Comparison of ENCODE assay signal across 9 mouse cellular contexts in the genomic region with DNA sequence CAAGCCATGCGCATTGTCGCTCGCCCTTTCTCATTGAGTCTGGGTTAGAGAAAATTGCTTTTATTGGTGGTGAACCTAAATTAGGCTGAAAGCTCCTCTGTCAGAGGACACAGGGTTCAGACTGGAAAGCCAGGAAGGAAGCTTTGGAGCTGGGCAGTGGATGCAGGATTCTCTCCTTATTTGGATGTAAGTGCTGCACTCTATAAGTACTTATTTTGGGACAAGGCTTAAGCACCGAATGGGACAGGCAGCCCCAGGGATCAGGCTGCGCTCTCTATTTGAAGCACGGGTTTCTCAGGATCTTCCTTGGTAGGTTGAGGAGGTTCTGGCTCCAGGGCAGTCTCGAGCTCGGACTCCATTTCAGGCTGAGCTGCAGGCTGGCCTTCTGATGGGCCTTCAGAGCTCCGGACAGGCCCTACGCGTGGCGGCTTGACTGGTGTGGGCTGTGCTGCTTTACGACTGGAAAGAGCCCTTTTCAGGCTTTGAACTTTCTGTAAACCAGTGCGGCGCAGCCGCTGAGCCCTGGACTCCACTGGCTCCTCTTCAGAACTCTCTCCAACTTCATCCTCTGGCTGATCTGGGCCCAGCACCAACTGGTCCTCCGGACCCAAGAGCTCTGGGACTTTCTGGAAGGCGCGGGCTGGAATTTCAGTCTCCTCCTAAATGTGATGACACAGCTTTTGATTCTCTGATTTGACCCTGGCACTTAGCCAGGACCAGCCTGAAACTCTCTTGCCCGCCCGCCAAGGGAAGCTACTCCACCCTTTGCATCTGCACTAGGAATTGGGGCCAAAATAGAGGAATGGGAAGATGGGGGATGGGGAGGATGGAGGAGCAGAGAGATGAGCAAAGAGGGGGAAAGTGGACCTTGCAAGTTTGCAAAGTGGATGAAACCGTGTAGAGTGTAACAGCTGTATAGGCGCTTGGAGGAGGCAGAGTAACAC. TPM values are rescaled to one million over a fixed set of nuclear protein-coding genes. Genes with fewer than 3 reads are reported as not detected.
DNase-seq lines count a peak whose midpoint lies in the region; ATAC-seq and TF ChIP-seq lines count a peak whose summit lies in the region.
"Had no signal": no experiment of that assay in that cellular context is flagged by ENCODE, and none has a peak within 500 bp of the region (broad histone marks: within the 10 kb centered on the region; RNA-seq: fewer than 3 reads in every experiment).

No protein-coding gene starts in this region.

- WGBS in liver, adult 2 months, result 69% methylated on average over 23 of the region's 23 CpGs
- WGBS in embryonic facial prominence, embryonic 11.5 days, result 69% methylated on average over 23 of the region's 23 CpGs
- 51% methylated on average over 23 of the region's 23 CpGs for WGBS in heart, embryonic 11.5 days (ENCODE audit: insufficient replicate concordance)
- 53% methylated on average over 23 of the region's 23 CpGs for WGBS in stomach, embryonic 16.5 days

- H3K27me3 ChIP-seq in liver, adult 2 months (ENCODE audit: control insufficient read depth, insufficient read depth, low read length), result peaks cover 7% of the 10 kb centered on the region
- peaks cover 4% of the 10 kb centered on the region; the same call in 1 of the 2 replicates for H3K27me3 ChIP-seq in embryonic facial prominence, embryonic 11.5 days (ENCODE audit: control insufficient read depth, insufficient read depth, low read length)
- H3K27me3 ChIP-seq in heart, embryonic 11.5 days (ENCODE audit: control insufficient read depth, insufficient read depth, low read length), result no peaks in the 10 kb centered on the region
- H3K27me3 ChIP-seq in stomach, embryonic 16.5 days (ENCODE audit: control insufficient read depth, insufficient read depth, low read length), result no peaks in the 10 kb centered on the region

- H3K4me1 ChIP-seq in liver, adult 2 months (ENCODE audit: control insufficient read depth, insufficient read depth, low read length), result peaks cover 2% of the 10 kb centered on the region; the same call in 1 of the 2 replicates
- 0 out of 2 replicates have a peak, but pooled peaks cover 2% of the 10 kb centered on the region for H3K4me1 ChIP-seq in embryonic facial prominence, embryonic 11.5 days (ENCODE audit: control insufficient read depth, insufficient read depth, low read length)
- H3K4me1 ChIP-seq in heart, embryonic 11.5 days (ENCODE audit: control insufficient read depth, insufficient read depth, low read length), result peaks cover 17% of the 10 kb centered on the region
- peaks cover 11% of the 10 kb centered on the region; the same call in 1 of the 2 replicates for H3K4me1 ChIP-seq in stomach, embryonic 16.5 days (ENCODE audit: control insufficient read depth, insufficient read depth, low read length)

- no peak overlapping the region for H3K9ac ChIP-seq in liver, adult 2 months (ENCODE audit: low read depth, low read length)
- no peak overlapping the region for H3K9ac ChIP-seq in embryonic facial prominence, embryonic 11.5 days (replicated peaks; ENCODE audit: low read length)
- H3K9ac ChIP-seq in heart, embryonic 11.5 days (ENCODE audit: low read depth, low read length), result peak overlapping the region; percentile 92
- peak overlapping the region; percentile 89 for H3K9ac ChIP-seq in stomach, embryonic 16.5 days (ENCODE audit: low read length)

- ATAC-seq in embryonic facial prominence, embryonic 11.5 days (replicated peaks; ENCODE audit: insufficient number of reproducible peaks, low FRiP score, low TSS enrichment, low read depth), result no peak
- ATAC-seq in heart, embryonic 11.5 days (replicated peaks; ENCODE audit: insufficient number of reproducible peaks, low FRiP score, low TSS enrichment), result peak; percentile 14; the same call in 1 of the 2 replicates
- ATAC-seq in stomach, embryonic 16.5 days (ENCODE audit: insufficient read depth, low FRiP score), result peak; percentile 5; the same call in 1 of the 2 replicates

- no peak overlapping the region; the same call in 1 of the 2 replicates for H3K4me2 ChIP-seq in embryonic facial prominence, embryonic 11.5 days (ENCODE audit: low read depth, low read length)
- peak overlapping the region; percentile 83 for H3K4me2 ChIP-seq in heart, embryonic 11.5 days
- peak overlapping the region; percentile 80 for H3K4me2 ChIP-seq in stomach, embryonic 16.5 days (ENCODE audit: low read depth, low read length)

- TF ChIP-seq POLR2A in liver, adult 2 months (IDR thresholded peaks at IDR 0.05; ENCODE audit: extremely low read depth, insufficient read depth, low read length), result no peak

- no peak for TF ChIP-seq CTCF in liver, adult 2 months (IDR thresholded peaks at IDR 0.05; ENCODE audit: low read depth, low read length)

- H3K4me3 ChIP-seq in liver, adult 2 months (ENCODE audit: insufficient read depth, low read depth, low read length), result peak overlapping the region; percentile 0; the same call in 1 of the 2 replicates
- H3K4me3 ChIP-seq in embryonic facial prominence, embryonic 11.5 days (ENCODE audit: low read depth, low read length), result peak overlapping the region; percentile 38; the same call in 1 of the 2 replicates
- peak overlapping the region; percentile 49 for H3K4me3 ChIP-seq in heart, embryonic 11.5 days (ENCODE audit: low read depth, low read length)
- peak overlapping the region; percentile 60 for H3K4me3 ChIP-seq in stomach, embryonic 16.5 days (replicated peaks; ENCODE audit: low read length)

- H3K9me3 ChIP-seq in embryonic facial prominence, embryonic 11.5 days (replicated peaks; ENCODE audit: control insufficient read depth, low read length), result no peaks in the 10 kb centered on the region
- H3K9me3 ChIP-seq in heart, embryonic 11.5 days (replicated peaks; ENCODE audit: control insufficient read depth, low read length), result no peaks in the 10 kb centered on the region
- no peaks in the 10 kb centered on the region for H3K9me3 ChIP-seq in stomach, embryonic 16.5 days (replicated peaks; ENCODE audit: control insufficient read depth, low read length)

- H3K27ac ChIP-seq in liver, adult 2 months (replicated peaks; ENCODE audit: insufficient read depth, low read depth, low read length), result no peak overlapping the region
- H3K27ac ChIP-seq in embryonic facial prominence, embryonic 11.5 days (replicated peaks; ENCODE audit: low read depth, low read length), result no peak overlapping the region
- H3K27ac ChIP-seq in heart, embryonic 11.5 days (ENCODE audit: low read depth, low read length), result peak overlapping the region; percentile 82
- peak overlapping the region; percentile 94 for H3K27ac ChIP-seq in stomach, embryonic 16.5 days (ENCODE audit: low read length)

- H3K36me3 ChIP-seq in liver, adult 2 months (ENCODE audit: control insufficient read depth, insufficient read depth, low read length), result no peaks in the 10 kb centered on the region
- no peaks in the 10 kb centered on the region for H3K36me3 ChIP-seq in embryonic facial prominence, embryonic 11.5 days (replicated peaks; ENCODE audit: control insufficient read depth, insufficient read depth, low read depth, low read length)
- no peaks in the 10 kb centered on the region for H3K36me3 ChIP-seq in heart, embryonic 11.5 days (ENCODE audit: control insufficient read depth, insufficient read depth, low read length)
- H3K36me3 ChIP-seq in stomach, embryonic 16.5 days (ENCODE audit: control insufficient read depth, insufficient read depth, low read length), result no peaks in the 10 kb centered on the region

- H3K79me2 ChIP-seq in liver, adult 2 months (ENCODE audit: control insufficient read depth, insufficient read depth, low read length), result no peaks in the 10 kb centered on the region

- no peak for DNase-seq in liver, adult 2 months (ENCODE audit: extremely low read depth, low read depth, low spot score)
- no peak for DNase-seq in liver
- no peak for DNase-seq in embryonic facial prominence, embryonic 11.5 days (ENCODE audit: low spot score)
- DNase-seq in kidney, adult 9 months, result peak; percentile 40
- peak; percentile 51 for DNase-seq in lung, postnatal 14 days
- no peak for DNase-seq in right cerebral cortex, adult 2 months (ENCODE audit: low spot score in 2 of 2)

RNA-seq across cellular contexts. Expression of gene Cavin3, which starts 1.3 kb away (rescaled TPM):
- total RNA-seq in liver, adult 2 months (2014; rRNA removed), result 0.67 and 1.1 TPM in 2 replicates
- 1.3 and 1.4 TPM in 2 replicates for polyA plus RNA-seq in liver, adult 2 months (2012; rRNA removed)
- polyA plus RNA-seq in embryonic facial prominence, embryonic 11.5 days (2014; fragmentation: Nextera tagmentation; extraction: Ambion mirVana), result 23.9 and 25.7 TPM in 2 replicates
- polyA plus RNA-seq in heart, embryonic 11.5 days (2014; fragmentation: Nextera tagmentation; extraction: Ambion mirVana), result 71.2 and 74.7 TPM in 2 replicates
- polyA plus RNA-seq in stomach, embryonic 16.5 days (2015; fragmentation: Nextera tagmentation; extraction: Ambion mirVana), result 118 and 135 TPM in 2 replicates
- total RNA-seq: MEL had no signal

RNA-seq across cellular contexts. Expression of gene Cckbr, which starts 55.3 kb away (rescaled TPM):
- total RNA-seq in liver, adult 2 months (2014; rRNA removed), result not detected in 2 replicates
- not detected in 2 replicates for polyA plus RNA-seq in liver, adult 2 months (2012; rRNA removed)
- 0.10 and 0.15 TPM in 2 replicates for polyA plus RNA-seq in embryonic facial prominence, embryonic 11.5 days (2014; fragmentation: Nextera tagmentation; extraction: Ambion mirVana)
- polyA plus RNA-seq in heart, embryonic 11.5 days (2014; fragmentation: Nextera tagmentation; extraction: Ambion mirVana), result 0.16 TPM in 1 of 2 replicates, not detected in the other
- polyA plus RNA-seq in stomach, embryonic 16.5 days (2015; fragmentation: Nextera tagmentation; extraction: Ambion mirVana), result 1.1 and 1.3 TPM in 2 replicates
- total RNA-seq: MEL had no signal

Comparison
In these comparisons a context has a peak if more than half of its experiments do, and no peak if none do; other contexts are left out.
1. DNase-seq: peak in kidney, adult 9 months (single experiment) and lung, postnatal 14 days (single experiment); none in liver, adult 2 months (single experiment), liver (single experiment), embryonic facial prominence, embryonic 11.5 days (single experiment) and right cerebral cortex, adult 2 months (0 of 2).
2. H3K27ac ChIP-seq: peak in heart, embryonic 11.5 days (single experiment) and stomach, embryonic 16.5 days (single experiment); none in liver, adult 2 months (single experiment) and embryonic facial prominence, embryonic 11.5 days (single experiment).
3. H3K4me3 ChIP-seq: peak in every context shown above with its lines; median percentile 60 in stomach, embryonic 16.5 days; 49 in heart, embryonic 11.5 days; 38 in embryonic facial prominence, embryonic 11.5 days; 0 in liver, adult 2 months.
4. H3K9ac ChIP-seq: peak in heart, embryonic 11.5 days (single experiment) and stomach, embryonic 16.5 days (single experiment); none in liver, adult 2 months (single experiment) and embryonic facial prominence, embryonic 11.5 days (single experiment).
5. RNA of gene Cavin3, which starts 1.3 kb away (polyA plus RNA-seq): 118 to 135 TPM in stomach, embryonic 16.5 days, 71.2 to 74.7 TPM in heart, embryonic 11.5 days and 23.9 to 25.7 TPM in embryonic facial prominence, embryonic 11.5 days; 1.3 to 1.4 TPM in liver, adult 2 months; every median in the first group is over 10 times any median in the second.